Mouse (Mus musculus) thymus, adult 2 months (tissue): ENCODE measurements at regions not wholly inside any gene's neighbourhood (a gene's known extent, or its start where the extent isn't known, plus 50 kb on each side); places are given as distances from the start of the nearest gene placed in this dataset.

Experiments used
- CTCF ChIP-seq: fragments of 200-500 bp; IDR thresholded peaks from 2 replicates; pipeline ENCODE4 v1.5.1; 2012; ENCODE audit warnings: mild to moderate bottlenecking, control low read depth, low read length, moderate library complexity, borderline replicate concordance; ENCODE audit not compliant: control insufficient read depth, poor library complexity, insufficient read depth; ENCODE audit errors: extremely low read depth
- POLR2A ChIP-seq: fragments of 200-500 bp; IDR thresholded peaks from 2 replicates; pipeline ENCODE4 v1.6.1; 2012; ENCODE audit warnings: mild to moderate bottlenecking, low read length, control low read depth, moderate library complexity; ENCODE audit not compliant: control insufficient read depth, poor library complexity, insufficient read depth; ENCODE audit errors: extremely low read depth

DNA sequence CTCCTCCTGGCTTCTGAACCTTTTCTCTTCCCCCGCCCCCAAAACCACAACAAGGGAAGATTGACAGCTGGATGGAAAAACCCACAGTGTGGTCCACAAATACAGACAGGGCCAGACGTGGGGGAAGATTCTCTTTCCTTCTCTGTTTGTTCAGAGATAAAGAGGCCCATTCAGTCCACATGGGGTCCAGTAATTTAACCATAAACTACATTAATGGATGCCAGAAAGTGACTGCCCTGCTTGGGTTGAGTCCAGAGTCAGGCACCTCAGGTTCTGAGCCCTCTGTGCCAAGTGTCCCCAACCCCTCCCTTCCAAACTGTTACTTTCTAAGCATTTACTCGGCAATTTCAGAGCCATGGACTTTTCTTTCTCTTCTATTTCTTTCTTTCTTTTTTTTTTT lies 121.9 kb upstream of the Smyd2 start:
- TF ChIP-seq CTCF (no peak), POLR2A (no peak)
